Mouse (Mus musculus) T-cell, adult 66 days (primary cell): Measurements from ENCODE around the gene Olfr325. TPM values are rescaled to one million over a fixed set of nuclear protein-coding genes. Genes with fewer than 3 reads are reported as not detected.

Source experiments
- total RNA-seq, 2 experiments: library from RNA; stranded (reverse); gene quantifications; 3 replicates in 1 of 2; 4 replicates in 1 of 2; pipeline ENCODE4 v1.2.4; 2023

Olfr325 gene
- total RNA-seq: not detected

GRCm38 (mm10) chr11:58577430-58577829, at the start of gene Olfr325:
Olfr325 (plus strand) TSS chr11:58577730.

GRCm38 (mm10) chr11:58534736-58535135, 42.8 kb upstream of the Olfr325 start, which contains the start of gene Olfr330:
Olfr330 (minus strand) TSS chr11:58534836.

GRCm38 (mm10) chr11:58546322-58546721, 31.2 kb upstream of the Olfr325 start, which contains the start of gene Olfr329-ps:
Olfr329-ps (minus strand) TSS chr11:58546422.

GRCm38 (mm10) chr11:58555536-58555935, 22.0 kb upstream of the Olfr325 start, which contains the start of gene Olfr328:
Olfr328 (minus strand) TSS chr11:58555636.

GRCm38 (mm10) chr11:58570405-58570804, 7.1 kb upstream of the Olfr325 start, which contains the start of gene Olfr224:
Olfr224 (minus strand) TSS chr11:58570553.

GRCm38 (mm10) chr11:58594814-58595213, 17.3 kb downstream of the Olfr325 start, which contains the start of gene Olfr324:
Olfr324 (plus strand) TSS chr11:58595114.

GRCm38 (mm10) chr11:58615975-58616374, 38.4 kb downstream of the Olfr325 start, which contains the start of gene 2210407C18Rik:
2210407C18Rik (minus strand) TSS chr11:58616075.

GRCm38 (mm10) chr11:58630401-58630800, 52.9 kb downstream of the Olfr325 start, which contains the start of gene Olfr323:
Olfr323 (minus strand) TSS chr11:58630501.

Other genes starting within 250 kb of the Olfr325 start
- gene Zfp672, start 247.4 kb upstream of the Olfr325 start, total RNA-seq: 10 to 100 TPM; 37.8 to 39.5 TPM
- 10 to 100 TPM; 29.4 to 38.2 TPM for gene Sh3bp5l, start 247.0 kb upstream of the Olfr325 start, total RNA-seq
- gene Lypd8, start 198.7 kb upstream of the Olfr325 start, total RNA-seq: not detected
- not detected for gene 1810065E05Rik, start 156.6 kb upstream of the Olfr325 start, total RNA-seq
- gene Gm12253, start 145.2 kb upstream of the Olfr325 start, total RNA-seq: not detected
- not detected for gene Lypd9, start 124.8 kb upstream of the Olfr325 start, total RNA-seq
- not detected for gene Olfr30, start 115.5 kb upstream of the Olfr325 start, total RNA-seq
- not detected for gene Olfr332, start 85.2 kb upstream of the Olfr325 start, total RNA-seq
- gene Olfr331, start 75.2 kb upstream of the Olfr325 start, total RNA-seq: not detected
- gene Olfr330, start 42.9 kb upstream of the Olfr325 start, total RNA-seq: not detected
- gene Olfr329-ps, start 31.3 kb upstream of the Olfr325 start, total RNA-seq: not detected
- under 1 TPM; 0.20 to 0.53 TPM for gene Olfr328, start 22.1 kb upstream of the Olfr325 start, total RNA-seq
- gene Olfr224, start 7.2 kb upstream of the Olfr325 start, total RNA-seq: not detected
- not detected for gene Olfr324, start 17.4 kb downstream of the Olfr325 start, total RNA-seq
- not detected for gene 2210407C18Rik, start 38.3 kb downstream of the Olfr325 start, total RNA-seq
- not detected for gene Olfr323, start 52.8 kb downstream of the Olfr325 start, total RNA-seq
- gene Trim58, start 62.7 kb downstream of the Olfr325 start, total RNA-seq: under 1 TPM; 0.32 to 0.33 TPM
- gene Olfr322, start 81.1 kb downstream of the Olfr325 start, total RNA-seq: not detected
- gene Olfr320, start 103.4 kb downstream of the Olfr325 start, total RNA-seq: not detected
- not detected for gene Olfr319, start 121.4 kb downstream of the Olfr325 start, total RNA-seq
- under 1 TPM; 0.50 to 0.64 TPM for gene Olfr318, start 146.3 kb downstream of the Olfr325 start, total RNA-seq
- gene Olfr317, start 161.5 kb downstream of the Olfr325 start, total RNA-seq: not detected
- gene Olfr316, start 175.0 kb downstream of the Olfr325 start, total RNA-seq: not detected
- gene Olfr315, start 195.5 kb downstream of the Olfr325 start, total RNA-seq: not detected
- not detected for gene Olfr314, start 205.2 kb downstream of the Olfr325 start, total RNA-seq
- gene Fam183b, start 224.2 kb downstream of the Olfr325 start, total RNA-seq: not detected
- gene Olfr313, start 237.3 kb downstream of the Olfr325 start, total RNA-seq: not detected